Mouse (Mus musculus) neural tube, embryonic 12.5 days (tissue): ENCODE data around the gene Zfp654. TPM values are rescaled to one million over a fixed set of nuclear protein-coding genes. Genes with fewer than 3 reads are reported as not detected.
A peak's percentile ranks its signal among the peaks of the same experiment; 100 is the strongest.

Experiments used
- ATAC-seq: fragments of 200-750 bp; cut with Nextera tagmentation; 2 replicates; pipeline ENCODE4 v1.8.0; 2017; ENCODE audit warnings: low read depth, mild to moderate bottlenecking, moderate TSS enrichment, moderate library complexity; ENCODE audit not compliant: low FRiP score
- H3K27ac ChIP-seq: fragments of 300-500 bp; sonication (generic); 2 replicates; pipeline ENCODE4 v1.5.1; 2016
- H3K27me3 ChIP-seq: fragments of 300-500 bp; sonication (generic); replicated peaks from 2 replicates; pipeline ENCODE4 v1.6.1; 2016; ENCODE audit warnings: mild to moderate bottlenecking
- H3K36me3 ChIP-seq: fragments of 300-500 bp; sonication (generic); 2 replicates; pipeline ENCODE4 v1.6.1; 2016; ENCODE audit warnings: mild to moderate bottlenecking
- H3K4me1 ChIP-seq: fragments of 300-500 bp; sonication (generic); 2 replicates; pipeline ENCODE4 v1.6.1; 2016
- H3K4me2 ChIP-seq: fragments of 300-500 bp; sonication (generic); replicated peaks from 2 replicates; pipeline ENCODE4 v1.6.1; 2016; ENCODE audit warnings: mild to moderate bottlenecking
- H3K4me3 ChIP-seq: fragments of 300-500 bp; sonication (generic); 2 replicates; pipeline ENCODE4 v1.5.1; 2016
- H3K9ac ChIP-seq: fragments of 300-500 bp; sonication (generic); 2 replicates; pipeline ENCODE4 v1.6.1; 2016; ENCODE audit warnings: mild to moderate bottlenecking
- H3K9me3 ChIP-seq: fragments of 300-500 bp; sonication (generic); 2 replicates; pipeline ENCODE4 v1.6.1; 2016; ENCODE audit warnings: mild to moderate bottlenecking
- WGBS: fragments of 180-500 bp; shearing (Covaris S2); methylation state at CpG from one replicate; pipeline ENCODE4 v1.1.7; 2016; 5-methylcytosine and 5-hydroxymethylcytosine counted together
- polyA plus RNA-seq: library from polyadenylated mRNA; unstranded; fragments of >200 nt; fragmentation: Nextera tagmentation; extraction: Ambion mirVana; gene quantifications from 2 replicates; pipeline ENCODE4 v1.2.1, GENCODE M21; 2016

The Zfp654 gene
- polyA plus RNA-seq, result 9.5 and 9.7 TPM in 2 replicates

DNA sequence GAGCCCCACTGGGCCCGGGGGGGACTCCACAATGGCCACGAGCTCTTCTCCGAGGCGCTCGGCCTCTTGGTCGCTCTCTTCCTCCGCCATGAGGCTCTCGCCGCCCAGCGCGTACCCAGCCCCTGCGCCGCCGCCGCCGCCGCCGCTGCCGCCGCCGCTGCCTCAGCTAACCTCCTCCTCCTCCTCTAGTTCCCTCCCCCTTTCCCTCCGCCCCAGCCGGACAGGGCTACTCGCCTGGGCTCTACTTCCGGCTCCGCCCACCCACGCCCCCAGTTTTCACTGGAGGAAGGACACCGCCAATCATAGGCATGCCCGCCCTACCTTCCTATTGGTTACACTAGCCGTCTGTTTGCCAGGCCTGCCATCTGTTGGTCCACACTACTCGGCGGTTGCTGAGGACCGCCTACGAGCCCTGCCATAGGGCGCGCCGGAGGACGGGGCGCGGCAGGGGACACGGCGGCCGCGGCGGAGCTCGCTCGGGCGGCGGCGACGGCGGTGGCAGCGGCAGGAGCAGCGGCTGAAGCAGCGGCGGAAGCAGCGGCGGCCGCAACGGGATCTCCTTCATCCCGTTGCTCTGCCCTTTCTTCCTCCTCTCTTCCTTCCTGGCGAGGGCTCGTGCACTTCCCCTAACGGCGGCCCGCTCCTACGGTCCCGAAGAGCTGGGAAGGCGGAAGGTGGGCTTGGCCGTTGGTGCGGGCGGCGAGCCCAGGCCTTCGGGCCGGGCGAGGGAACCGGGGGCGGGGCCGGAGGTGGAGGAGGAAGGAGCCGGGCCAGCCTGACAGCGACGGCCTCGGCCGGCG, at the start of gene Zfp654, which contains the start of gene Cggbp1:
Zfp654 (minus strand) TSS at position 90 of the 800 bp plus-strand sequence.
Cggbp1 (plus strand) TSS at position 434 of the 800 bp plus-strand sequence.
- H3K4me1 ChIP-seq, result peaks cover 23% of the 10 kb centered on the region
- H3K36me3 ChIP-seq, result peaks cover 17% of the 10 kb centered on the region
- ATAC-seq, result peak; percentile 100
- peak within 1 kb of the TSS; percentile 91 for H3K9ac ChIP-seq
- WGBS, result under 1% methylated on average over 85 of the region's 85 CpGs
- peak within 1 kb of the TSS; percentile 93 for H3K27ac ChIP-seq
- peak within 1 kb of the TSS; percentile 96 for H3K4me3 ChIP-seq
- peak within 1 kb of the TSS; percentile 96 for H3K4me2 ChIP-seq
- H3K9me3 ChIP-seq, result no peaks in the 10 kb centered on the region
- no peaks in the 10 kb centered on the region for H3K27me3 ChIP-seq

DNA sequence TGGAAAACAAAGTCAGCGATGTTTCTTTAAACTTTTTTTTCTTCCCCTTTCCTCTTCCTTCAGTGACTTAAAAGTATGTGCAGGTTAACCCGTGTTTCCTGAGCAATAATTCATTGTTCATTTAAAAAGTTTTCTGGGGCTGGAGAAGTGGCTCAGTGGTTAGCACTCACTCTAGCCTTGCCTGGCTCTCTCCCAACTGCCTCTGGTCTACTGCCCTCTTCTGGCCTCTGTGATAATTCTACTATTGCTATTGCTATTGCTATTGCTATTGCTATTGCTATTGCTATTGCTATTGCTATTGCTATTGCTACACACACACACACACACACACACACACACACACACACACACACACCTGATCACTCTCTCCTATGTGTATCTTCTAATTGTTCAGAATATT, 47.6 kb upstream of the Zfp654 start:
- Histone ChIP-seq H3K27ac (no peak overlapping the region), H3K9me3 (no peaks in the 10 kb centered on the region), H3K27me3 (no peaks in the 10 kb centered on the region), H3K9ac (no peak overlapping the region), H3K4me3 (no peak overlapping the region), H3K4me2 (no peak overlapping the region), H3K36me3 (no peaks in the 10 kb centered on the region), H3K4me1 (no peaks in the 10 kb centered on the region)
- WGBS, result 73% methylated on average over 2 of the region's 2 CpGs
- no peak for ATAC-seq

- H3K4me3 ChIP-seq, result no peak overlapping the region
- H3K4me2 ChIP-seq, result no peak overlapping the region
- peaks cover 3% of the 10 kb centered on the region; the same call in 1 of the 2 replicates for H3K4me1 ChIP-seq
- no peaks in the 10 kb centered on the region for H3K36me3 ChIP-seq
- no peaks in the 10 kb centered on the region for H3K9me3 ChIP-seq
- H3K9ac ChIP-seq, result no peak overlapping the region
- no peak overlapping the region for H3K27ac ChIP-seq
- WGBS, result 89% methylated on average over 3 of the region's 3 CpGs
- ATAC-seq, result no peak
- no peaks in the 10 kb centered on the region for H3K27me3 ChIP-seq
These were observed 38.0 kb upstream of the Zfp654 start for GRCm38 (mm10) chr16:64889496-64889895.

- Histone ChIP-seq H3K4me1 (peaks cover 3% of the 10 kb centered on the region; the same call in 1 of the 2 replicates), H3K9ac (no peak overlapping the region), H3K27ac (no peak overlapping the region), H3K36me3 (no peaks in the 10 kb centered on the region), H3K4me2 (no peak overlapping the region), H3K4me3 (no peak overlapping the region), H3K27me3 (no peaks in the 10 kb centered on the region), H3K9me3 (no peaks in the 10 kb centered on the region)
- no peak for ATAC-seq
- 39% methylated on average over 4 of the region's 4 CpGs for WGBS
These were observed 34.1 kb upstream of the Zfp654 start for GRCm38 (mm10) chr16:64885547-64885946.

DNA sequence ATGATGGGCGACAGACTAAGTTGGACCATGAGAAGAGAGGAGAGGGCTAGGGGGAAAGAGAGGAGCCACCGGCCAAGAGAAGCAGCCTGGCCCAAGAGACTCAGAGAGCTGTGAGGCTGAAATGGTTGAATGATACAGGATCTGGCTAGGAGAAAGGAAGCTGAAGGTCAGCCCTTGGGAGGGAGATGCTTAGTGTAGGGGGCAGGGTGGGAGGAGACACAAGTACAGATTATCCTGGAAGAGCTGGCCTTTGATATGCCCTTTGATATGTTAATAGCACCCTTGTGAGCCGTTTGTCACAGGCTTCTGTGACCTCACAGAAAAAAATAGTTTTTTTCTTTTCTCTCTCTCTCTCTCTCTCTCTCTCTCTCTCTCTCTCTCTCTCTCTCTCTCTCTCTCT, 33.7 kb upstream of the Zfp654 start:
- no peaks in the 10 kb centered on the region for H3K27me3 ChIP-seq
- ATAC-seq, result no peak
- H3K4me3 ChIP-seq, result no peak overlapping the region
- H3K36me3 ChIP-seq, result no peaks in the 10 kb centered on the region
- H3K4me1 ChIP-seq, result peaks cover 3% of the 10 kb centered on the region; the same call in 1 of the 2 replicates
- H3K4me2 ChIP-seq, result no peak overlapping the region
- 26% methylated on average over 3 of the region's 3 CpGs for WGBS
- H3K9ac ChIP-seq, result no peak overlapping the region
- no peaks in the 10 kb centered on the region for H3K9me3 ChIP-seq
- no peak overlapping the region for H3K27ac ChIP-seq

DNA sequence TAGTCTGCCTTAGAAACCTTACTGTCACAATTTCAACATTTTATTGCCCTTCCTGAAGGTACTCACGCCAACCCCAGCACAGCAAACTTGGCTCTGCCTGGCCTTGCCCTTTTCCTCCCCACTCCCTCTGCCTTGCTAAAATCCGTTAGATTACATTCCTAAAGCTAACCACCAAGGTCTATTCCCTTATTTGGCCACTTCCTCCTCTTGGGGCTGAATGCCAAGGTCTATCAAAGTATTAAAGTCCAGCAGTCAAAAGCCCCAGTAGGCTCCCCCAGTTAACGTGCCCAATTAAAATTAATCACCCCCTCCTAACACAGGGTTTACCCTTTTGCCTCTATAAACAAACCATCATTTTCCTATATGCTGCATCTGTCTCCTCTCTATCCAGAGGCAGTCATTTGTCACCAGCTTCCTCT, 33.0 kb upstream of the Zfp654 start:
- H3K36me3 ChIP-seq, result no peaks in the 10 kb centered on the region
- WGBS, result 35% methylated on average over 3 of the region's 3 CpGs
- no peaks in the 10 kb centered on the region for H3K9me3 ChIP-seq
- H3K9ac ChIP-seq, result no peak overlapping the region
- no peak overlapping the region for H3K4me2 ChIP-seq
- ATAC-seq, result no peak
- H3K27me3 ChIP-seq, result no peaks in the 10 kb centered on the region
- H3K4me1 ChIP-seq, result peaks cover 3% of the 10 kb centered on the region; the same call in 1 of the 2 replicates
- no peak overlapping the region for H3K4me3 ChIP-seq
- no peak overlapping the region for H3K27ac ChIP-seq

- peaks cover 3% of the 10 kb centered on the region; the same call in 1 of the 2 replicates for H3K4me1 ChIP-seq
- 68% methylated on average over 5 of the region's 5 CpGs for WGBS
- H3K9me3 ChIP-seq, result no peaks in the 10 kb centered on the region
- no peaks in the 10 kb centered on the region for H3K27me3 ChIP-seq
- no peak overlapping the region for H3K27ac ChIP-seq
- H3K9ac ChIP-seq, result no peak overlapping the region
- H3K4me2 ChIP-seq, result no peak overlapping the region
- no peak for ATAC-seq
- H3K36me3 ChIP-seq, result no peaks in the 10 kb centered on the region
- H3K4me3 ChIP-seq, result no peak overlapping the region
These were observed 32.4 kb upstream of the Zfp654 start for GRCm38 (mm10) chr16:64883896-64884295.

DNA sequence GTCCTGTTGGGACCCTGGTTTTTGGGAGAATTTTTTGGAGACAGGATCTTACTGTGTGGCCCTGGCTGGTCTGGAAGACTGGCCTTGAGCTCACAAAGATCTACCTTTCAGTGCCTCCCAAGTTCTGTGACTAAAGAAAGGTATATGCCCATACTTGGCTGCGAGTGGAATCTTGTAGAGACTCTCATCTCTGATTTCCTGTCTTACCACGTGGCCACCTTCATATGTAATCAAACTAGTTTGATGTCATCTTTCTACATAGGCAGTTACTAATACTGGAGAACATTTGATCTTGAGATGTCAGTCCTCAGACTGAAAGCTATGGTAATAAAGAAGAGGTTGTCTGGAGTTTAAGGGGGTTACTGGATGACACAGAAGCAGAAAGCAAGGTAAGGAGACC, 30.0 kb upstream of the Zfp654 start:
- no peak overlapping the region for H3K9ac ChIP-seq
- no peaks in the 10 kb centered on the region for H3K36me3 ChIP-seq
- peaks cover 3% of the 10 kb centered on the region; the same call in 1 of the 2 replicates for H3K4me1 ChIP-seq
- H3K27ac ChIP-seq, result no peak overlapping the region
- H3K9me3 ChIP-seq, result no peaks in the 10 kb centered on the region
- H3K4me2 ChIP-seq, result no peak overlapping the region
- H3K4me3 ChIP-seq, result no peak overlapping the region
- 77% methylated on average over 2 of the region's 2 CpGs for whole genome bisulfite sequencing
- ATAC-seq, result no peak
- no peaks in the 10 kb centered on the region for H3K27me3 ChIP-seq

DNA sequence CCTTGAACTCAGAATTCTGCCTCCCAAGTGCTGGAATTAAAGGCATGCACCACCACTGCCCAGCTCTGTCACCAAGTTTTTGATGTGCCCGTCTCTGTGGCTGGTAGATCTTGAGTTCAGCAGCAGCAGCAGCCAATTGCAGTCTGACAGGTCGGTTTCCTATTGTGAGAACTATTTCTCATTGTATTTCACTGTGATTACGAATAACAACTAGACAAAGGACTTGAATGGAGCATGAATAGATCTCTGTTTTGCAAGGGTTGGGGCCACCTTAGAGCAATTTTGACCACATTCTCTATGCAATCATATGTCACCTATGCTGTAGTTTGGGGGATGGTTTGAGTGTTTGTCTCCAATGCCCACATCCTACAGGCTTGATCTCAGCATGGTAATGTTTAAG, 29.5 kb upstream of the Zfp654 start:
- no peaks in the 10 kb centered on the region for H3K9me3 ChIP-seq
- no peak overlapping the region for H3K4me2 ChIP-seq
- H3K36me3 ChIP-seq, result no peaks in the 10 kb centered on the region
- H3K4me1 ChIP-seq, result peaks cover 3% of the 10 kb centered on the region; the same call in 1 of the 2 replicates
- no peak overlapping the region for H3K27ac ChIP-seq
- WGBS, result 77% methylated on average over 3 of the region's 3 CpGs
- ATAC-seq, result no peak
- H3K9ac ChIP-seq, result no peak overlapping the region
- H3K4me3 ChIP-seq, result no peak overlapping the region
- no peaks in the 10 kb centered on the region for H3K27me3 ChIP-seq

- H3K9ac ChIP-seq, result no peak overlapping the region
- no peak overlapping the region for H3K4me2 ChIP-seq
- H3K4me3 ChIP-seq, result no peak overlapping the region
- no peaks in the 10 kb centered on the region for H3K9me3 ChIP-seq
- 85% methylated on average over 5 of the region's 5 CpGs for WGBS
- H3K4me1 ChIP-seq, result no peaks in the 10 kb centered on the region
- H3K36me3 ChIP-seq, result no peaks in the 10 kb centered on the region
- H3K27me3 ChIP-seq, result no peaks in the 10 kb centered on the region
- H3K27ac ChIP-seq, result no peak overlapping the region
- no peak for ATAC-seq
These were observed 28.3 kb upstream of the Zfp654 start for GRCm38 (mm10) chr16:64879735-64880134.

GRCm38 (mm10) chr16:64878611-64879132, 27.2 kb upstream of the Zfp654 start:
- Histone ChIP-seq H3K9me3 (no peaks in the 10 kb centered on the region), H3K4me3 (no peak overlapping the region), H3K4me2 (no peak overlapping the region), H3K27ac (no peak overlapping the region), H3K27me3 (no peaks in the 10 kb centered on the region), H3K36me3 (no peaks in the 10 kb centered on the region), H3K4me1 (no peaks in the 10 kb centered on the region), H3K9ac (no peak overlapping the region)
- 83% methylated on average over 3 of the region's 3 CpGs for WGBS
- ATAC-seq, result no peak

GRCm38 (mm10) chr16:64877314-64877713, 25.9 kb upstream of the Zfp654 start:
- Histone ChIP-seq H3K9me3 (no peaks in the 10 kb centered on the region), H3K9ac (no peak overlapping the region), H3K36me3 (no peaks in the 10 kb centered on the region), H3K27me3 (no peaks in the 10 kb centered on the region), H3K4me3 (no peak overlapping the region), H3K4me1 (no peaks in the 10 kb centered on the region), H3K27ac (no peak overlapping the region), H3K4me2 (no peak overlapping the region)
- WGBS, result 86% methylated on average over 3 of the region's 3 CpGs
- no peak for ATAC-seq
